Mouse (Mus musculus) heart, embryonic 12.5 days (tissue): ENCODE measurements around the gene Zbtb33. TPM values are rescaled to one million over a fixed set of nuclear protein-coding genes. Genes with fewer than 3 reads are reported as not detected.

Experiments
- ATAC-seq: fragments of 200-750 bp; cut with Nextera tagmentation; 2 replicates; pipeline ENCODE4 v1.8.0; 2017; ENCODE audit warnings: moderate TSS enrichment, moderate library complexity; ENCODE audit not compliant: insufficient number of reproducible peaks, low FRiP score
- H3K27ac ChIP-seq: fragments of 300-500 bp; sonication (generic); 2 replicates; pipeline ENCODE4 v1.5.1; 2016; ENCODE audit warnings: mild to moderate bottlenecking, moderate library complexity; ENCODE audit not compliant: poor library complexity, severe bottlenecking
- H3K27me3 ChIP-seq: fragments of 300-500 bp; sonication (generic); replicated peaks from 2 replicates; pipeline ENCODE4 v1.6.1; 2016; ENCODE audit warnings: mild to moderate bottlenecking, moderate library complexity
- H3K36me3 ChIP-seq: fragments of 300-500 bp; sonication (generic); 2 replicates; pipeline ENCODE4 v1.6.1; 2016; ENCODE audit warnings: mild to moderate bottlenecking, moderate library complexity
- H3K4me1 ChIP-seq: fragments of 300-500 bp; sonication (generic); replicated peaks from 2 replicates; pipeline ENCODE4 v1.6.1; 2016; ENCODE audit warnings: mild to moderate bottlenecking
- H3K4me2 ChIP-seq: fragments of 300-500 bp; sonication (generic); 2 replicates; pipeline ENCODE4 v1.6.1; 2016; ENCODE audit warnings: mild to moderate bottlenecking, moderate library complexity
- H3K4me3 ChIP-seq: fragments of 300-500 bp; sonication (generic); 2 replicates; pipeline ENCODE4 v1.5.1; 2016; ENCODE audit warnings: mild to moderate bottlenecking
- H3K9ac ChIP-seq: fragments of 300-500 bp; sonication (generic); 2 replicates; pipeline ENCODE4 v1.6.1; 2016; ENCODE audit warnings: mild to moderate bottlenecking, moderate library complexity
- H3K9me3 ChIP-seq: fragments of 300-500 bp; sonication (generic); replicated peaks from 2 replicates; pipeline ENCODE4 v1.6.1; 2016; ENCODE audit warnings: mild to moderate bottlenecking, moderate library complexity
- WGBS: fragments of 180-500 bp; shearing (Covaris S2); methylation state at CpG from one replicate; pipeline ENCODE4 v1.1.7; 2016; 5-methylcytosine and 5-hydroxymethylcytosine counted together
- microRNA-seq: library from miRNA; unstranded; fragments of <30 nt; microRNA quantifications from one replicate; pipeline ENCODE4, GENCODE M21; 2017
- polyA plus RNA-seq: library from polyadenylated mRNA; unstranded; fragments of >200 nt; fragmentation: Nextera tagmentation; extraction: Ambion mirVana; gene quantifications from 2 replicates; pipeline ENCODE4 v1.2.1, GENCODE M21; 2016

Zbtb33 gene
- polyA plus RNA-seq, 1 experiment from 2014 or later, result 2.5 TPM

GRCm38 (mm10) chrX:38201816-38202215 is 12.2 kb downstream of the Zbtb33 start:
- 56% methylated on average over 2 of the region's 2 CpGs for WGBS
- no peaks in the 10 kb centered on the region for H3K27me3 ChIP-seq
- no peak for ATAC-seq
- H3K4me3 ChIP-seq, result no peak overlapping the region
- no peak overlapping the region for H3K9ac ChIP-seq
- H3K4me2 ChIP-seq, result no peak overlapping the region
- H3K9me3 ChIP-seq, result no peaks in the 10 kb centered on the region
- no peaks in the 10 kb centered on the region for H3K4me1 ChIP-seq
- H3K36me3 ChIP-seq, result no peaks in the 10 kb centered on the region
- no peak overlapping the region for H3K27ac ChIP-seq

GRCm38 (mm10) chrX:38207392-38207791 is 17.8 kb downstream of the Zbtb33 start:
- H3K4me3 ChIP-seq, result no peak overlapping the region
- H3K4me1 ChIP-seq, result no peaks in the 10 kb centered on the region
- no peak for ATAC-seq
- no peaks in the 10 kb centered on the region; the same call in 1 of the 2 replicates for H3K27me3 ChIP-seq
- no peaks in the 10 kb centered on the region for H3K36me3 ChIP-seq
- H3K4me2 ChIP-seq, result no peak overlapping the region
- no peak overlapping the region for H3K27ac ChIP-seq
- H3K9me3 ChIP-seq, result no peaks in the 10 kb centered on the region
- H3K9ac ChIP-seq, result no peak overlapping the region
- 67% methylated on average over 1 of the region's 1 CpGs for WGBS

GRCm38 (mm10) chrX:38216986-38217675 is 27.5 kb downstream of the Zbtb33 start:
- no peaks in the 10 kb centered on the region for H3K9me3 ChIP-seq
- no peaks in the 10 kb centered on the region for H3K4me1 ChIP-seq
- WGBS, result 82% methylated on average over 9 of the region's 9 CpGs
- no peaks in the 10 kb centered on the region for H3K27me3 ChIP-seq
- no peak for ATAC-seq
- H3K4me3 ChIP-seq, result no peak overlapping the region
- no peak overlapping the region for H3K4me2 ChIP-seq
- no peak overlapping the region for H3K27ac ChIP-seq
- no peaks in the 10 kb centered on the region for H3K36me3 ChIP-seq
- no peak overlapping the region for H3K9ac ChIP-seq

DNA sequence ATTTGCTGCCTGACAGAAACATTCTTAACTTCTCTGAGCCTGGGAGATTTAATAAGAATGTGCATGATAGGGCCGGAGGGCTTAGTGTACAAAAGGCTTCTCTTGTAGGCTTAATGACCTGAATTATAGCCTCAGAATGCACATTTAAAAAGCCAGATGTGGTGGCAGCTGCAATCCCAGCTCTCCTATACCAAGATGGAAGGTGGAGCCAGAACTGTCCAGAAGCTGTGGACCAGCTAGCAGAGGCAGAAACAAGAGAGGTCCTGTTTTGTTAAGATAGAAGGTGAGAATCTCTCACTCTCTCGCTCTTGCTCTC is 28.0 kb downstream of the Zbtb33 start:
- whole genome bisulfite sequencing, result 83% methylated on average over 2 of the region's 2 CpGs
- H3K9me3 ChIP-seq, result no peaks in the 10 kb centered on the region
- no peak overlapping the region for H3K4me3 ChIP-seq
- no peaks in the 10 kb centered on the region for H3K27me3 ChIP-seq
- H3K9ac ChIP-seq, result no peak overlapping the region
- no peaks in the 10 kb centered on the region for H3K36me3 ChIP-seq
- H3K27ac ChIP-seq, result no peak overlapping the region
- no peak overlapping the region for H3K4me2 ChIP-seq
- ATAC-seq, result no peak
- no peaks in the 10 kb centered on the region for H3K4me1 ChIP-seq

- Histone ChIP-seq H3K27me3 (no peaks in the 10 kb centered on the region), H3K36me3 (no peaks in the 10 kb centered on the region), H3K27ac (no peak overlapping the region), H3K9me3 (no peaks in the 10 kb centered on the region), H3K4me1 (no peaks in the 10 kb centered on the region), H3K4me3 (no peak overlapping the region), H3K4me2 (no peak overlapping the region), H3K9ac (no peak overlapping the region)
- 49% methylated on average over 2 of the region's 2 CpGs for WGBS
- ATAC-seq, result no peak
Observed at GRCm38 (mm10) chrX:38222757-38223156, 33.2 kb downstream of the Zbtb33 start.

GRCm38 (mm10) chrX:38229888-38230287 is 40.3 kb downstream of the Zbtb33 start:
- H3K36me3 ChIP-seq, result no peaks in the 10 kb centered on the region
- H3K4me1 ChIP-seq, result no peaks in the 10 kb centered on the region
- ATAC-seq, result no peak
- WGBS, result 72% methylated on average over 1 of the region's 1 CpGs
- no peaks in the 10 kb centered on the region for H3K9me3 ChIP-seq
- H3K4me2 ChIP-seq, result no peak overlapping the region
- no peak overlapping the region for H3K4me3 ChIP-seq
- no peak overlapping the region for H3K9ac ChIP-seq
- H3K27ac ChIP-seq, result no peak overlapping the region
- no peaks in the 10 kb centered on the region for H3K27me3 ChIP-seq

GRCm38 (mm10) chrX:38237731-38238130 is 48.1 kb downstream of the Zbtb33 start:
- ATAC-seq, result no peak
- H3K27ac ChIP-seq, result no peak overlapping the region
- H3K4me2 ChIP-seq, result no peak overlapping the region
- 31% methylated on average over 2 of the region's 2 CpGs for WGBS
- no peaks in the 10 kb centered on the region for H3K9me3 ChIP-seq
- no peaks in the 10 kb centered on the region for H3K36me3 ChIP-seq
- no peak overlapping the region for H3K9ac ChIP-seq
- H3K4me3 ChIP-seq, result no peak overlapping the region
- no peaks in the 10 kb centered on the region for H3K27me3 ChIP-seq
- no peaks in the 10 kb centered on the region for H3K4me1 ChIP-seq

Small RNA genes within 50 kb of the gene (microRNA-seq; reads per million reads assigned to microRNA genes)
- not detected for gene Mir3110

Other genes starting within 250 kb of the Zbtb33 start
- gene Btg1-ps1, start 171.0 kb upstream of the Zbtb33 start, polyA plus RNA-seq, result not detected in 2 replicates
- gene Btg1-ps2, start 146.7 kb upstream of the Zbtb33 start, polyA plus RNA-seq, result not detected in 2 replicates
- gene Rhox10, start 123.3 kb upstream of the Zbtb33 start, polyA plus RNA-seq, result not detected in 2 replicates
- not detected in 2 replicates for gene Rhox11, start 104.7 kb upstream of the Zbtb33 start, polyA plus RNA-seq
- not detected in 2 replicates for gene Rhox12, start 78.9 kb upstream of the Zbtb33 start, polyA plus RNA-seq
- gene Rhox13, start 68.6 kb upstream of the Zbtb33 start, polyA plus RNA-seq, result not detected in 2 replicates
- 12.1 and 12.5 TPM in 2 replicates for gene Tmem255a, start 62.6 kb downstream of the Zbtb33 start, polyA plus RNA-seq
- 0.09 TPM in 1 of 2 replicates, not detected in the other for gene Atp1b4, start 126.4 kb downstream of the Zbtb33 start, polyA plus RNA-seq